Mouse (Mus musculus): ENCODE data around the gene Fam13a.

The Fam13a gene

DNA sequence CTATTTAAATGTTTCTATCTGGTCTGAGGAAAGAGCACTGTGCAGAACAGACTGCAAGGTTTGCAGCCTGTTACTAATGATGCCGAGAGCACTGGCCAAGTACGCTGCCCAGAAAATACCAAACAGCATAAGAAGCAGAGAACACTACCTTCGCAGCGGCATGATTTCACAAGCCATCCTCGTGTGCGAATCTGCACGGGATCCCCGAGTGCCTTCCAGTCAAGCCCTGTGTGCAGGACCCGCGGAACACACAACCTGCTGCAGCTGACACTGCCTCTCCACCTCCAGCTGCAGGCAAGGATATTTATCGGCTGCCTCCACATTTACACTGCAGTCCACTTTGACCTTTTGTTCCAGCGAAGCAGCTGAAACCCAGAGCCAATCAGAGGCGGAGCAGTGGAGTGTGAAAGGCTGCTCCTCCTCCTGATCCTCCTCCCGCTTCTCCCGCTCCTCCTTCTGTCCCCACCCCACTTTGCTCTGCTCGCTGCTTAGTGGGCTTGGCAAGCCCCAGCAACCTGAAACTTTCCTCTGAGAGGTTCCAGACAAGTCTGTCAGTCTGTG, at the start of gene Fam13a:
Gene Fam13a, minus strand, starts transcription at position 386 of the 561 bp plus-strand sequence.
- DNase-seq (ENCODE audit: low read depth, low spot score) = peak; percentile 8

DNA sequence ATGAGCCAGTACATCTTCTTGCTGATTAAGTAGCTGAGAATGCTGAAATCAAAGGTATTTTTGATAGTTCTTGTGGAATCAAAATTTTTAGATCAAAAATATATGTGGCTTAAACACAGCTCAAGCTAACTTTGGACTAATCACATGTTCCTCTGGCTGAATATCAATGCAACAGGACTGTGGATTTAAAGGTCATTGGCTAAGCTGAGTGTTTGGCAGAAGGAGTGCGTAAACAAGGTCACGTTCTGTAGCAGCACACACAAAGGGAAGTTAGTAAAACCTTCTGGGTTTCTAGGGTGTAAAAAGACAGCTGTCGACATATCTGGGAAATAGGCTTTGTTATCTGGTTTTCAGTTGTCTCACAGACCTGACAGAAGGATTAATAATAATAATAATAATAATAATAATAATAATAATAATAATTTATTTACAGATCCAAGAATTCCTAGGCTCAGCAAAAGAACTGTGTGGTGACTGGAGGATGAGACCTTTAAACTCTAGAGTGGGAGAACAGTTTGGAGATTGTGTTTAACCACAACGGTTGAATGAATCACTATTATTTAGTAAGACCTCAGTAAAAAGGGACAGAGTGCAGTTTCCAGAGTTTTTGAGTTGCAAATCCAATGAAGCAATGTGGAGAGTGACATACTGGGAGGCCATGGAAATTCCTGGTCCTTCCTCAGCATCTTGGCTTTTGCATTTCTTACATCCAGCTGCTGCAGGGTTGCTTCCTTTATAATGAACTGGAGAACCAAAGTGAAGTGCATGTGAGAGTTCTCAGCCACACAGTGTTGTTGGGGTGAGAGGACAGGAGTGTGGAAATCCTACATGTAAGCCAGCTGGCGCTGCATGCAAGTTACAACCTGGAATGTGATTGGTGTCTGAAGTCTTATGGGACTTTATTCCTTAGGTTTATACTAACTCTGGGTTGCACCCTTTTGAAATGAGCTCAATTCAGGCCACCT, 48.0 kb upstream of the Fam13a start:
- no peak for DNase-seq (ENCODE audit: low read depth, low spot score)

DNA sequence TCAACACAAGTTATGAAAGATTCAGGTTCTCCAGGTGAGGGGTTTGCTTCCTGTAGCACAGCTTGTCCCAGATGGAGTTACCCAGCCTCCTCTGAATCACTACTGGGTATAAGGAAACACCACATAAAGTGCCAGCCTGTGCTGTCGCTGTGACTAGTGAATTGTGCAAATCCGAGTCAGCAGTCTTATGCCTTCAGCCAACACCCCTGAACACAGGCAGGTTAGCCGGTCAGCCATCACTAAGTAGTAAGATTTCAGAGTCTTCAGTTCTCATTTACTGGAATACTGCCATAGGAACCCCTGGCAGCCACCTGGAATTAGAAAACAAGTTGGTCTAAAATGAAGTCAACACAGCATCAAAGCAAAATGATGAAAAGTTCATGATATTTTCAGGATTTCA, 47.3 kb upstream of the Fam13a start:
- no peak for DNase-seq (ENCODE audit: low read depth, low spot score)

DNA sequence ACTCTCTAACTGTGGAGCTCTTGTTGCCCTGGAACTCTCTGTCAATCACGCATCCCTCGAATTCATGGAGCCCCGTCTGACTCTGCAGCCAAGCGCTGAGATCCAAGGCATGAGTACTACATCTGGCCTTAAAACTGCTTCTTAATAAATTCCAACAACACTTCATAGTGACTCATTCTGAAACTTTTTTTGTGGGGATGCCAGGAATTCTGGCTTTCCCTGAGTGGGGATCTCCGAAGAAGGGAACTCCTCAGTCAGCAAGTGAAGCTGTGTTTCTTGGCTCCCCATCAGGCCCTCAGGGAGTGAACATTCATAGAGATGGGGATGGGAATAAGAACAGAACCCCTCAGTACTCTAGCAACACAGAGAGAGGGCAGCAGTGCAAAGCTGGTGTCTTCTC, 43.8 kb upstream of the Fam13a start:
- no peak for DNase-seq (ENCODE audit: low read depth, low spot score)

DNA sequence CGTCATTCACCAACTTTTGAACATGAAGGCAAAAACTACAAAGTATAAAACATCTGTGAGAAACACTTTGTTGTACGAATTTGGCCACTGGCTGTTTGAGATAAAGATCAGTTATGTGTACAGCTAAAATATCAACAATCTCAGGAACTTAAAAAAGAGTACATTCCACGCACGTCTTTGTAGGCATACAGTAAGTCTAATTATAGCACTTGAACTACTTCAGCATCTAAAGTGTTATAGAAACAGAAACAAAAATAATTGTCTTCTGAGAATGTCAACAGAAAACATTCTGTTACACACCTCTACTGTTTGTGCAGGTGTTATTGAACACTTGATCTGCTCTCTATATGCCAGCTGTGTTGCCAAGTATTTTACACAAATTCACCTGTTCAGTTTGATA, 40.1 kb upstream of the Fam13a start:
- DNase-seq (ENCODE audit: low read depth, low spot score) = no peak

DNA sequence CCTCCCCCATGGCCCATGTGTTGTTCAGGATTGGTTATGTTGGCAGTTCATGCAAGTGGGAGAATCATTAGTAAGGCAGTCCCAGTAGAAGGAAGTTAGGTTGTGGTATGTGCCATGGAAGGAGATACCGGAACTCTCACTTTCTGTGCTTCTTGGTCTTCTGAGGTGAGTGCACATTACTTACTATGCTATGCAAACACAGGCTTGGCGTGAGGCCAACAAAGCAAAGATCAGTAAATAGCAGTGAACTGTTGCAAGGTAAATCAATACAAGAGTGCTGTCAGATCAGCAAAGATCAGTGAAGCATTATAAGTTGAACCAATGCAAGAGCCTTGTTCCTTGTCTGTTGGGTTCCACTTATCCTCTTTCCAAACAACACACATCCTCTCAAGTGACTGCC, 28.9 kb upstream of the Fam13a start:
- DNase-seq (ENCODE audit: low read depth, low spot score) = no peak

DNA sequence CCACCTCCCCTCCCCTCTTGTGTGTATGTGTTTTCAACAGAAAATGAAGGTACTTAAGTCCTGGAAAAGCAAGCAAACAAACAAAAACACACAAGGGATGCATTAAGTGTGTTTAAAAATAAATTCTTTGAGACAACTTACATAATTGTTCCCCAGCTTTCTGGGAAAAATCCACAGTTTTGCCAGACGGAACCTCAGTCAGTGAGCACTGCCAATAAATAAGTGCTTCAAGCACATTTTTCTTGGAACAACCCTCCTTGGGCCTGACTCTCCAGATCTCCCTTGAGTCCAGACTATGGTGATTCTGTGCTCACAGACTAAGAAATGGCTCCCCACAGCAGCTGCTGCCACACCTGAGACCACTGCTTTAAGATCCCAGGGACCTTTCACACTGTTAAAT, 15.4 kb upstream of the Fam13a start:
- DNase-seq (ENCODE audit: low read depth, low spot score) = no peak

DNA sequence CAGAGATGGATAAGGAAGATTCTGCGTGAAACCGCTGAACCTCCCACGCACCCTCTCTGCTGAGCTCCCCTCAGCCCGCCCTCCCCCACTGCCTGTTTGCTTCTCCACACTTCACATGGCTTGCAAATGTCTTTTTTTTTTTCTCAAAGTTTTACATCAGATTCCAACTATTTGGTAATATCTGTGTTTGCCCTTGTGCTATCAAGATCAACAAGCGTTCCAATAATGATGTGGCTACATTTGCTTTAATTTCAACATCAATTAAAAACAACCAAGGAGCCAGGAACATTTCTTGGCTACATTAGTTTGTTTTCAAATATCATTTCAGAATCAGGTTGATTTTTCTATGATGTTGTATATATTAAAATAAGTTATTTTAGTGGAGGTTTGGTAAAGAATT, 8.4 kb upstream of the Fam13a start:
- DNase-seq (ENCODE audit: low read depth, low spot score) = no peak

DNA sequence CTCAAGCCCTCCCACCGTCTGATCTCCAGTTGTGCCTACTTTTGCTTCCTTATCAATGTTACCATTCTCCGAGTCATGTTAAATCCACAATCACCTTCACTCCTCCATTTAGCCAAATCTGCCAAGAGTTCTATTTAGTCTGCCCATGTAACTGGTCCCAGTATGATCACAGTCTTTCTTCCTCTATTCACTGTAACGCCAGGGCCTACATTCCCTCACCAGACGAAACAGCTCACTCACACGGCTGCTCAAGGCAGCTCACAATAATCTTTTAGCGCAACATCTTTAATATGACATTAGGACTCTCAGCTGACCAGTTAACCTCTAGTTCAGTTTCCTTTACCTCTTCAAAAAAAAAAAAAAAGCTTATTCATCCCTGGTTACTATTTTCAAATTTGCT, 7.2 kb upstream of the Fam13a start:
- no peak for DNase-seq (ENCODE audit: low read depth, low spot score)

DNA sequence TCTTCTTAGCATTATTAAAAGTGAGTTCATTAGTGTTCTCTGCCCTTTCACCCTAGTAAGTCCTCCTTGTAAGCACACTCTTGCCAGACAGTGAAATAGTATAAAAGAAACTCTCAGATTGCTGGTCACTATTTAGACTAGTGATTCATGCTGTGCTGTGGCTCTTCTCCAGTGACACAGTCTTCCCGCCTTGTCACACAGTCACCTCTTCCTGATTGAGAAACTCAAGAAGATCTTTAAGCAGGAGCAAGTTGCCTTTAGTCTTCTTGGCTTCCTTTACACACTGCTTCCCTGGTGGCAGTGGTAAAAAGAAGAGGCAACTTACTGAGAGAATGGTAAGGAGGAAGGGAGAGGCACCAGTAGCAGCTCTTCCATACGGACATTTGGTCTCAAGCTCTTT, 6.3 kb upstream of the Fam13a start:
- no peak for DNase-seq (ENCODE audit: low read depth, low spot score)

DNA sequence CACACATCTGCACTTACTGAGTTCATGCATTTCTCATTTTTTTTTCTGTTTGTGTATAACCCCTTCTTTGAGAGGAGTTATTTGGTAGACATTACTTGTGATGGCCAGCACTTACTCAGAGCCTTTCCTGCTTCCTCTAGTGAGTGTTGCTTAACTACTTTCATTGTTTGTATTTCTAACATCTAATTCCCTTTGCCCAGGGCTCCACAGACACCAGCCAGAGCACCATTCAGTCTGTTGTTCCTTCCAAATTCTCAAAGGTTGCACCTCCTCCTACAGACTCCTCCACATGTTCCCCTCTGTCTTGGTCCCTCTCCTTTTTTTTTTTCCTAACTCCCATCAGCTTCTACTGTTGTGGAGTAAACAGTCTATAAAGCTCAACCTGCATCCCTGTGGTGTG, 5.7 kb upstream of the Fam13a start:
- DNase-seq (ENCODE audit: low read depth, low spot score) = no peak

DNA sequence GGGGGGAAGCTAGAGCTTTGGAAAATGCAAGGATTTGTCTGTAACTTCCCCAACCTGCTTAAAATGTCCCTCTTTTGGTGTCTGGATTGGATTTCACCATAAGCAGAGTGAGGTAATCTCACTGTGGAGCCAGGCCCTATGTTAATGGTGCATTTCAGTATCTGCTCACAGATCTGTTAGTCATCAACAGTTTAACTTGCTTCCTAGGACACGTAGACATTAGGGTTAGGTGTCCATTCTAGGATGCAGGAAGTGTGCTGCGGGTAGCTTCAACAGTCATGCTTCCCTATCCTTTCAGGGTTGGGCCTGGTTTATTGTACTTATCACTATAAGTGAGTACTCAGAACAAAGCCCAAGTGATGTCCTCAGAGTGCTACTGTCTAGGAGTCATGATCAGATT, 4.5 kb upstream of the Fam13a start:
- DNase-seq (ENCODE audit: low read depth, low spot score) = no peak

DNA sequence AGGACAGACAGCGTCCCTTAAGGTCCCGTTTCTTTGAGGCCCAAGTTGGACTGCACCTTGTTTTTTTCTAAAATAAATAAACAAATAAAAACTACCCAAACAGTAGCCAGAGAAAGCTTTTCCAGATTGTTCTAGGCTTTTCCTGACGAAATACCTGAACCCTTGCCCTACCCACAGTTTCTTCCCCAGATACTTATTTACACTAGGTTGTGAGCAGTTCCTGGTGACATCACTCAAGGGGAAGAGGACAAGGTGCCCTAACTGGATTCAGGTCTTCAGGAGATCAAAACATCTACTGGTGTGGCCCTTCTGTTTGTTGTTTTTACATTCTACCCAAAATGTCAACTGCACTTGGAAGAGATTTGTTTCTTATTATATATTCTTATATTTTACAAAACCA, 457 bp upstream of the Fam13a start:
- no peak for DNase-seq (ENCODE audit: low read depth, low spot score)

DNA sequence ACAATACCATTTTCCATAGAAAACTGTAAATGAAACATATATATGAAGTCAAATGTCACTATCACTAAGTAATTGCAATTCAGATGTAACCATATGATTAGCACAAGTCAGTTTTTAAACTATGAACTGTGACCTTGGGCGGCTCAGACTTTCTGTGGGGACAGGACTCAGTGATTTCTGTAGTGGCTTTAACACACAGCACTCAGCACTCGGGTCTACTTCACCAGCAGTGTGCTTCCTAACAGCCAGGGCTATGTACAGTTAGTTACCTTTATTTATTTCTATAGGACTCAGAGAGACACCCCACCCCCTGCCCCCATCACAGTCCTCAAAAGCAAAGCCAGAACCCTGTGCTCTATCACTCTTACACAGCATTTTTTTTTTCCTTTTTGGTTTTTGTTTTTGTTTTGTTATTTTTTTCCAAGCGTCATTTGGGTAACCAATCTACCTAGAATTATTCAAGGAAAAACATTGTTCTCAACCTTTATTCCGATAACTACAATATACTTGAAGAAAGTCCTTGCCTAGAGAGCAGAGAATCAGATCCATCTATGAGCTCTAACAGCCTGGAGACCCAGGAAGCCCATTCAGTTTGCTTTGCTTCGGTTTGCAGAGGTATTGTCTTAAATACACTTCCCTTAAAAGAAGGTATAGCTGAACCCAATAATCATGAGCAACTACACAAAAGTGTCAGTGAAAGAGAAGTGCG, 740 bp downstream of the Fam13a start:
- DNase-seq (ENCODE audit: low read depth, low spot score) = no peak

DNA sequence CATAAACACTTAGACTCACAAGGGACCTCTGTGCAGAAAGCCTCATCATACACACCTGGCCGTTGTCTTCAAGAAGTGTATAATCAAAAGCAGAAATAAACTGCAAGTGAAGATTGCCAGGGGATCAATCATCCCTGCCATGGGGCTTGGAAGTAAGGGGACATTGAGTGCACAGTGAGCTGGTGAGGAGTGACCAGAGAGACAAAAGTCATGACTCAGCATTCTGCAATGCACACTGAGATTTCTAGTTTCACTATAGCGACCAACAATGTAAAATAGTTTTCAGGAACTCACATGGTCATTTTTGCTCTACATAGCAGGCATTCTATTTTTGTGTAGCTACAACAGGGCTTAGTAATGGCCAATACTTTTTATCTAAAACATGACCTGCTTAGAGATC, 1.7 kb downstream of the Fam13a start:
- no peak for DNase-seq (ENCODE audit: low read depth, low spot score)

DNA sequence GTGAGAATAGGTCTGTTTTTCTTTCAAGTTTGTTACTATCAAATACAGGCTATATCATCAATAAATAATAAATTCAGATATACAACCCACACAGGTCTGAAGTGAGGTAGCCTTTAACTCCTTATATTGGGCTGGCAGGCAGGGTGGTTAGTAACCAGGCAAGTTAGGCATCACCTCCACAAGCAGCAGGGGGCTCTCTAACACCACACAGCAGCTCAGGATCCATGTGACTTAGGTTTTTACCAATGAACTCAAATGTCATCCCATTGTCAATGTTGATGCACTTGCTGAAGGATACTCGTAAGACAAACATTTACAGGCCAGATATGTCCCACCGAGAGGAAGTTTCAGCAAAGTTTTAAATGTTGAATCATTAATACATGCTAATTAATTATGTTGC, 4.0 kb downstream of the Fam13a start:
- no peak for DNase-seq (ENCODE audit: low read depth, low spot score)

DNA sequence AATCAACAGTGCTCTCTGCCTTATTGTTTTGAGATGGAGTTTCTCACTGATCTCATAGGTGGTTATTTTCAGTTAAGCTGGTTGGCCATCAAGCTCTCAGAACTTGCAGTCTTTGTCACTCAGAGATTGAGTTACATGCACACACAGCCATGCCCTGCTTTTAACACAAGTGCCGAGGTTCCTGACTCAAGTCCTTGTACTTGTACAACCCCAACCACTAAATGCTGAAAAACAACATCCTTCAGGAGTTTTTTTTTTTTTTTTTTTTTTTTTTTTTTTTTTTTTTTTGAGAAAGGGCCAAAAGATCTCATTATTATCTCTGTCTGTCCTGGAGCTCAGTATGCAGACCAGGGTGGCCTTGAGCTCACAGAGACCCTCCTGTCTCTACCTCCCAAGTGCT, 4.5 kb downstream of the Fam13a start:
- no peak for DNase-seq (ENCODE audit: low read depth, low spot score)

DNA sequence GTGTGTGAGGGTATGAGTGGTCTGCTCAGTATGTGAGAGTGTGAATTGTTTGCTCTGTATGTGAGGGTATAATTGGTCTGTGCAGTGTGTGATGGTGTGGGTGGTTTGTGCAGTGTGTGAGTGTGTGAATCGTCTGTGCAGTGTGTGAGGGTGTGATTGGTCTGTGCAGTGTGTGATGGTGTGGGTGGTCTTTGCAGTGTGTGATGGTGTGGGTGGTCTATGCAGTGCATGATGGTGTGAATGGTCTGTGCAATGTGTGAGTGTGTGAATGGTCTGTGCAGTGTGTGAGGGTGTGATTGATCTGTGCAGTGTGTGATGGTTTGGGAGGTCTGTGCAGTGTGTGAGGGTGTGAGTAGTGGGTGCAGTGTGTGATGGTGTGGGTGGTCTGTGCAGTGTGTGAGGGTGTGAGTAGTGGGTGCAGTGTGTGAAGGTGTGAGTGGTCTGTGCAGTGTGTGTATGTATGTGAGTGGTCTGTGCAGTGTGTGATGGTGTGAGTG, 8.0 kb downstream of the Fam13a start:
- DNase-seq (ENCODE audit: low read depth, low spot score) = no peak

DNA sequence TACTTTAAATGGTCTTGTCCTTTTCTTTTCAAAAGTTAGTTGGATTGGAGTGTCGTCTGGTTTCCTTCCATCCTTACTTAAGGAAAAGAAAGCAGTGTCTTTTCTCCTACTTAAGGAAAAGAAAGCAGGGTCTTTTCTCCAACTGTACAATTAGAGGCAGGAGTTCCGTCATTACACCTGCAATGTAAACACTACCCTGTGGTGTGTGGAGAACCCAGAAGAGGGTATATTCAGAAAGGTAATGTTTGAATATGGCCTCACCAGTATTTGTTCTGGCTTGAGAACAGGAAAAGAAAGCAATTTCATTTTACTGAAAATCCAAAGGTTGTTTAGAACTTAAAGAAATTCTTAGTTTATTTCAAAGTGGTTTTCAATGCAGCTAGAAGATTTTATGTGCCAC, 9.6 kb downstream of the Fam13a start:
- no peak for DNase-seq (ENCODE audit: low read depth, low spot score)

DNA sequence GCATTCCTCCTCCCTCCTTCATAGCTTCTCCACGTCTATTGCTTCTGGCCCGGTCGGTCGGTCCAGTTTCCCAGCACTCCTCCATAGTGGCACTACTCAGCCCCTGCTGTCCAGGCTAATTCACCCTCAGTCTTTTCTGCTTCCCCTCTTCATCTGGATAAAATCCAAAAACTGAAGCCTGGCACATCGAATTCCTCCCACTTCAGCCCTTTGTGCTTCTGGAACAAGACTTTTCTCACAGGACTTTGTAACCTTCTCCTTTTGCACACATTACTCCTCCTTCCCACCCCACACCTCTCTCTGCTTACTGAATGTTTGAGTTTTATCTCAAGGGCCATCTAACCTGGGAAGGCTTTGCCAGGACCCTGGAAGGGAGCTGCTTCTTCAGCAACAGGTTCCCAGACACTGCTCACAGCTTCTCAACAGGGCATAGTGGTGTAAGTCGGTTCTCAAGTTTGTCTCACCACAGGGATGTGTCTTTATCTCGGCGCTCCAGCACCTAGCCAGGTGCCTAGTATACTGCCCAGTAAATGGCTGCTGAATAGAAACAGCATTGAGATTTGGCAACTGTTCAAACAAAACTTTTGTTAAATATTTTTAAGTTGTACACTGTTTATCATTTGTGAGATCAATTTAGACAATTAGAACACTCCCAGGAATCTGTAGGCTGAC, 10.1 kb downstream of the Fam13a start:
- DNase-seq (ENCODE audit: low read depth, low spot score) = no peak

DNA sequence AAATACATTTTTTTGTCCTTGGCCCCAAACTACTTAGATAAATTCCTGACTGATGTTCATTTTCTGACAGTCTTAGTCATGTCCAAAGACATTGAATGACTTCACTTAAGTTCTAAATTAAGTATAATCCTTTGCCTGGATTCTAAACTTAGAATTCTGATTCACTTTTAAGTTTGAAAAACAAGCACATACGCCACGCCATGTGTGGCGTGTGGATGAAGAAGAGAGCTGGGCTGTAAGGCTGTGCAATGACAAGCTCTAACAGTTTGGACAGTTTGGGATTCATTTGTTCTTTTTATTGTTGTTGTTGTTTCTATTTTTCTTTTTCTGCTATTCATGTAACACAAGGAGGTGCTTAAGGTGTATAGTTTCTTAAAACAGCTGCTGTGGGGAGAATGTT, 13.6 kb downstream of the Fam13a start:
- DNase-seq (ENCODE audit: low read depth, low spot score) = no peak

DNA sequence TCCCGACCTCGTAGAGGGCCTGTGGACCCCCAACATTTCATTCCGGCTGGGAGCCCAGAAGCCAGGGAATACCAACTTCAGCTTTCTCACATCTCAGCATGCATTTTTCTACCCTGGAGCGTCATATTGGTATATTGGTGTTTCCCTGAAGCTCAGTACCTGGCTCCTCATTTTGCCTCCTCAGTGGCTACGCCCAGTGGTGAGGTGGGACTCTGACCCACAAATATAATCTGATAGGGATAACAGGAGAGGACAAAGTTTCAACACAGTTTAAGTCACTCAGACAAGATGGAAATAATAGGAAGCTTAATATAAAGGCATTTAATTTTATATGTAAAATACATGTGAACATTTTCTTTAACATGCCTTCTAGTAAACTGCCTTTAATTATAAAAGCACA, 19.7 kb downstream of the Fam13a start:
- DNase-seq (ENCODE audit: low read depth, low spot score) = no peak

All from CD4-positive helper T cell, adult 2 months (primary cell).